Mouse (Mus musculus): Measurements from ENCODE around the gene Olfr615. TPM values are rescaled to one million over a fixed set of nuclear protein-coding genes. Genes with fewer than 3 reads are reported as not detected.

The Olfr615 gene
- polyA plus RNA-seq, 1 experiment from 2014 or later = not detected

Small RNAs within 50 kb of the gene (microRNA-seq; reads per million reads assigned to microRNA genes)
- not detected for gene Gm26506

Other genes starting within 250 kb of the Olfr615 start
- gene Olfr597, start 239.8 kb upstream of the Olfr615 start, polyA plus RNA-seq (2015; fragmentation: Nextera tagmentation; extraction: Ambion mirVana) = not detected in 2 replicates
- gene Olfr598, start 232.5 kb upstream of the Olfr615 start, polyA plus RNA-seq (2015; fragmentation: Nextera tagmentation; extraction: Ambion mirVana) = not detected in 2 replicates
- gene Olfr599, start 220.2 kb upstream of the Olfr615 start, polyA plus RNA-seq (2015; fragmentation: Nextera tagmentation; extraction: Ambion mirVana) = not detected in 2 replicates
- gene Olfr600, start 206.4 kb upstream of the Olfr615 start, polyA plus RNA-seq (2015; fragmentation: Nextera tagmentation; extraction: Ambion mirVana) = not detected in 2 replicates
- gene Olfr601, start 193.4 kb upstream of the Olfr615 start, polyA plus RNA-seq (2015; fragmentation: Nextera tagmentation; extraction: Ambion mirVana) = not detected in 2 replicates
- not detected in 2 replicates for gene Olfr603, start 169.9 kb upstream of the Olfr615 start, polyA plus RNA-seq (2015; fragmentation: Nextera tagmentation; extraction: Ambion mirVana)
- not detected in 2 replicates for gene Usp17lc, start 141.0 kb upstream of the Olfr615 start, polyA plus RNA-seq (2015; fragmentation: Nextera tagmentation; extraction: Ambion mirVana)
- not detected in 2 replicates for gene Olfr605, start 110.6 kb upstream of the Olfr615 start, polyA plus RNA-seq (2015; fragmentation: Nextera tagmentation; extraction: Ambion mirVana)
- gene Olfr606, start 107.0 kb upstream of the Olfr615 start, polyA plus RNA-seq (2015; fragmentation: Nextera tagmentation; extraction: Ambion mirVana) = not detected in 2 replicates
- not detected in 2 replicates for gene Olfr607, start 91.9 kb upstream of the Olfr615 start, polyA plus RNA-seq (2015; fragmentation: Nextera tagmentation; extraction: Ambion mirVana)
- gene Olfr608, start 86.2 kb upstream of the Olfr615 start, polyA plus RNA-seq (2015; fragmentation: Nextera tagmentation; extraction: Ambion mirVana) = not detected in 2 replicates
- not detected in 2 replicates for gene Olfr609, start 58.0 kb upstream of the Olfr615 start, polyA plus RNA-seq (2015; fragmentation: Nextera tagmentation; extraction: Ambion mirVana)
- gene Olfr610, start 44.0 kb upstream of the Olfr615 start, polyA plus RNA-seq (2015; fragmentation: Nextera tagmentation; extraction: Ambion mirVana) = not detected in 2 replicates
- not detected in 2 replicates for gene Olfr611, start 35.2 kb upstream of the Olfr615 start, polyA plus RNA-seq (2015; fragmentation: Nextera tagmentation; extraction: Ambion mirVana)
- not detected in 2 replicates for gene Olfr612, start 13.4 kb upstream of the Olfr615 start, polyA plus RNA-seq (2015; fragmentation: Nextera tagmentation; extraction: Ambion mirVana)
- gene Olfr613, start 8.0 kb upstream of the Olfr615 start, polyA plus RNA-seq (2015; fragmentation: Nextera tagmentation; extraction: Ambion mirVana) = not detected in 2 replicates
- not detected in 2 replicates for gene Olfr616, start 13.1 kb downstream of the Olfr615 start, polyA plus RNA-seq (2015; fragmentation: Nextera tagmentation; extraction: Ambion mirVana)
- not detected in 2 replicates for gene Olfr617, start 17.0 kb downstream of the Olfr615 start, polyA plus RNA-seq (2015; fragmentation: Nextera tagmentation; extraction: Ambion mirVana)
- gene Olfr618, start 34.0 kb downstream of the Olfr615 start, polyA plus RNA-seq (2015; fragmentation: Nextera tagmentation; extraction: Ambion mirVana) = not detected in 2 replicates
- gene Olfr619, start 44.5 kb downstream of the Olfr615 start, polyA plus RNA-seq (2015; fragmentation: Nextera tagmentation; extraction: Ambion mirVana) = not detected in 2 replicates
- gene Olfr620, start 56.5 kb downstream of the Olfr615 start, polyA plus RNA-seq (2015; fragmentation: Nextera tagmentation; extraction: Ambion mirVana) = not detected in 2 replicates
- not detected in 2 replicates for gene Olfr622, start 86.6 kb downstream of the Olfr615 start, polyA plus RNA-seq (2015; fragmentation: Nextera tagmentation; extraction: Ambion mirVana)
- not detected in 2 replicates for gene Olfr623, start 107.6 kb downstream of the Olfr615 start, polyA plus RNA-seq (2015; fragmentation: Nextera tagmentation; extraction: Ambion mirVana)
- gene Olfr624, start 115.1 kb downstream of the Olfr615 start, polyA plus RNA-seq (2015; fragmentation: Nextera tagmentation; extraction: Ambion mirVana) = 0.03 TPM in 1 of 2 replicates, not detected in the other
- not detected in 2 replicates for gene Olfr625-ps1, start 126.6 kb downstream of the Olfr615 start, polyA plus RNA-seq (2015; fragmentation: Nextera tagmentation; extraction: Ambion mirVana)
- gene Olfr243, start 158.6 kb downstream of the Olfr615 start, polyA plus RNA-seq (2015; fragmentation: Nextera tagmentation; extraction: Ambion mirVana) = not detected in 2 replicates
- not detected in 2 replicates for gene Olfr628, start 174.3 kb downstream of the Olfr615 start, polyA plus RNA-seq (2015; fragmentation: Nextera tagmentation; extraction: Ambion mirVana)
- gene Olfr629, start 188.9 kb downstream of the Olfr615 start, polyA plus RNA-seq (2015; fragmentation: Nextera tagmentation; extraction: Ambion mirVana) = not detected in 2 replicates
- gene Olfr630, start 201.3 kb downstream of the Olfr615 start, polyA plus RNA-seq (2015; fragmentation: Nextera tagmentation; extraction: Ambion mirVana) = not detected in 2 replicates
- gene Olfr69, start 215.5 kb downstream of the Olfr615 start, polyA plus RNA-seq (2015; fragmentation: Nextera tagmentation; extraction: Ambion mirVana) = not detected in 2 replicates
- gene Olfr68, start 223.6 kb downstream of the Olfr615 start, polyA plus RNA-seq (2015; fragmentation: Nextera tagmentation; extraction: Ambion mirVana) = not detected in 2 replicates
- not detected in 2 replicates for gene Olfr67, start 235.7 kb downstream of the Olfr615 start, polyA plus RNA-seq (2015; fragmentation: Nextera tagmentation; extraction: Ambion mirVana)

Measured in kidney, embryonic 15.5 days (tissue).